Mouse (Mus musculus) ES-E14 (cell line): ENCODE data around the gene Cntnap3.
"Not testable (repeated sequence)": the region's sequence is repeated elsewhere in the genome, so short reads cannot be mapped to it uniquely, and the experiment has no call there.

Source experiments
- CHD2 ChIP-seq: IDR thresholded peaks from 2 replicates; pipeline ENCODE4 v1.6.1; 2014; ENCODE audit warnings: mild to moderate bottlenecking, low read depth, low read length, inconsistent platforms
- HCFC1 ChIP-seq: IDR thresholded peaks from 2 replicates; pipeline ENCODE4 v1.6.1; 2012; ENCODE audit warnings: low read length, inconsistent platforms, borderline replicate concordance; ENCODE audit not compliant: insufficient read depth
- MAFK ChIP-seq: IDR thresholded peaks from 2 replicates; pipeline ENCODE4 v1.6.1; 2014; ENCODE audit warnings: mild to moderate bottlenecking, low read depth, low read length, inconsistent platforms; ENCODE audit not compliant: insufficient read depth
- ZNF384 ChIP-seq: IDR thresholded peaks from 2 replicates; pipeline ENCODE4 v1.6.1; 2012; ENCODE audit warnings: low read depth, low read length, inconsistent platforms

- not testable (repeated sequence) for TF ChIP-seq CHD2, HCFC1, MAFK, ZNF384
These were observed 78.9 kb downstream of the Cntnap3 start for GRCm38 (mm10) chr13:64824856-64825255.
